Mouse (Mus musculus) B cell, adult 2 months (primary cell): Measurements from ENCODE around the gene Itgam.
"Not testable (repeated sequence)": the region's sequence is repeated elsewhere in the genome, so short reads cannot be mapped to it uniquely, and the experiment has no call there.

ENCODE experiments used
- DNase-seq, 2 experiments: peaks; one replicate each; pipeline ENCODE4 v3.0.0; 2022

The Itgam gene

DNA sequence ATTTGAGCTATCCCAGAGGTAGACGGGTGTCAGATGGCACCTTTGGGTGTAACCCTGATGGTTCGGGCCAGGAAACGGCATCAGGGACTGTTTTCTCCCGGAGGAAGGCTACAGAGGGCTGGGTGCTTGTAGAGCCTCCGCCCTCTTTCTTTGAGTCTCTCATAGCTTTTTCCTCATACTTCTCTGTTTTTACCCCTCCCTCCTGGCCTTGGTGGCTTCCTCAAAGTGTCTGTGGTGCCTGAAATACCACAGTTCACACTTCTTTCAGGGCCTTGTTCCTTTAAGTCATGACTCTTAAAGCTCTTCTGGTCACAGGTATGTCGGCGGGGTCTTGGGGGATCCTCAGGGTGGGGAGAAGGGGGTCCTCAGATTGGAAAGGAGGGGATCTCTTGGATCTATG lies at the start of gene Itgam, which contains the start of gene Gm49368:
TSS of gene Itgam (plus strand) at position 185 of the 400 bp plus-strand sequence.
TSS of gene Gm49368 (plus strand) at position 228 of the 400 bp plus-strand sequence.
- DNase-seq, result peak; percentile 34 to 45

DNA sequence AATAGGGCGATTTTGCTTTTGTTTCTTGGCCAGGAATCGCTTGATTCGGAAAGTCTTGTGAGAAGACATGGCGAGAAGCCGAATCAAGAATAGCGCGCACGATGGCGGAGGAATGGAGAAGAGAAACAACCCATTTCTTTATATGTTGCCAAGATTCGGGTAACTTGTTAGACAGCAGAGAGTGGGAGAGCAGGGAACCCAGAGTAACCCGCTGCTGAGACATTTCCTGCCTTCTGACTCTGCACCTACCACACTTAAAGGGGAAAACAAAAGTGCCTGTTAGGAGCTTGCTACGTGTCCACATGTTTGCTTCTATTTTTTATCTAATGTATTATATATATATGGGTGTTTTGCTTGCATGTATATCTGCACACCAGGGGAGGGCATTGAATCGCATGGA lies 49.3 kb upstream of the Itgam start:
- no peak for DNase-seq

DNA sequence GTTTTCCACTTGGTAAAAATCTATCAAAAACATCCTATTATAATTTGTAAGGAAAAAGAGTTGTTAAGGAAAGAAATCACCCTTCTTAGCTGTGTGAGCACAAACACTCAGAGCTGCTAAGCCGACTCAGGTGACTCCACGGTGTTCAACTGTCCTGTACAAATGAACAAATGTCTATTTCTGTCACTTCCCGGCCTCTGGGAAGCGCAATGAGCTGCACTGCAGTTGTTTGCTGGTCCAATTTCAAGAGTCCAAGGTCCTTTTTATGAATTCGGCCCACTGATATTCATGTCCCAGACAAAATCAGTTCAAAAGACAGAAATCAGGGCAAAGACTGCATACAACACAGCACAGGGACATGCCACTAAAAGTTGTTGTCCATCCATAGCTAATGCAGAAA lies 46.3 kb upstream of the Itgam start:
- DNase-seq, result not testable (repeated sequence)

DNA sequence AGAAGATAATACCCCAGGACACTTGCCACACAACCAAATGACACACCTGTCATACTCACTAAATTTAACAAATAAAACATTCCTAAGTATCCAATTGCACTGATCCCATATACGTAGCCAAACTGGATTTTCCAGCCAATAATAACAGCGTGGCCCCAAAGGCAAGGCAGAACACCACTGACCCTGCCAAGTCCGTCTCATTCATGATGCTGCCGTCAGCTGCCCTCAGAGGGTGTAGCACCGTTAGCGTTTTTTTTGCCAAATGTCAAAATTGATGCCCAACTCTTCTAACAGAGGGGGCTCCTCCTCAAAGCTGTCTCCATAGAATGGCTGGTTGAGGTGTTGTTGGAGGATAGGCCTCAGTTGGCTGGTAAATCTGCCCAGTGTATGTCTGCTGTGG lies 45.8 kb upstream of the Itgam start:
- DNase-seq, result no peak

DNA sequence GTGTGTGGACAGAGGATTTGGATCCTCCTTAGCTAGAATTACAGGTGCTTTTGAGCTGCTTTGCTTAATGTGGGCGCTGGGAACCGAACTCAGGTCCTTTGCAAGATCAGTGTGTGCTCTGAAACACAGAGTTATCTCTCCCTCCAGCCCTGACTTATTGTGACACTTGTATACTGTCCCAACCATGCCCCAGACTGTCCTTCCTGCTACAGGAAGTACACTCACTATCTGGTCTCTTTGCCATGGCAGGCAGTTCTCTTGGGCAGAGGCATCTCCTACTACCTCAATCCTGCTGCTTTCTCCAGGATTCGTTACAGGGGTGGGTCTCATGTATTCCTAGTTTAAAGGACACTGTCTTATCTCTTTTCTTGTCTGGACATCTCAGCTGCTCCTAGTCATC lies 44.2 kb upstream of the Itgam start:
- DNase-seq, result no peak

DNA sequence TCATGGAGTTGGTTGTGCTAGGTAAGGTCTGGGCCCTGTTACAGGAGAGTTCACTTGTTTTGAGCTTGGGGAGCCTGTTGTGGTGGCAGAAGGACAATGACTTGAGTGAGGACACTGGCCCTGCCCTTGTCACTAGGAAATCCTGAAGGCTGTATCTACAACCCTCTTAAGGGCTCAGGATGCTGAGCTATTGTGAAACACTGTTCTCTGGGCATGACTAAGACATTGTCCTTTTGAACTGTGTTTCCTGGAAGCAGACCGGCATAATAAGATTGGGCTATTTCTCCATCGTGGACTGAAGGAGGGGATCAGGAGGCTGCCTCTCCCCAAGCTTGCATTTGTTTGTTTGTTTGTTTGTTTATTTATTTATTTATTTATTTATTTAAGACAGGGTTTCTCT lies 43.3 kb upstream of the Itgam start:
- DNase-seq, result no peak

DNA sequence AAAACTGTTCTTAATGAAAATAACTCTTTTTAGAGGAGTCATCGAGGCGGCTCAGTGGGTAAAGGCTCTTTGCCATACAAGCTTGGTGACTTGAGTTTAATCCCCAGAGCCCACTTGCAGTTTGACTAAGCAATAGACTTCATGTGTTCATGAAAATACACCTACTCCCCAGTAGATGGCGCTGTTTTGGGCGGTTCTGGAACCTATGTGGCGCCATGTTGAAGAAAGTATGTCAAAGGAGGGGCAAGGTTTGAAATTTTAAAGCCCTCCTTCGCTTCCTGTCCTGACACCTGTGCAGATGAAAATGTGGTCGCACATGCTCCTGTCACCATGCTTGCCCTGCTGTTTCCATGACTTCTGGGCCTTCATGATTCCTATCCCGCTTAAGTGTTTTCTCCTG lies 39.5 kb upstream of the Itgam start:
- DNase-seq, result peak; percentile 53 to 59

DNA sequence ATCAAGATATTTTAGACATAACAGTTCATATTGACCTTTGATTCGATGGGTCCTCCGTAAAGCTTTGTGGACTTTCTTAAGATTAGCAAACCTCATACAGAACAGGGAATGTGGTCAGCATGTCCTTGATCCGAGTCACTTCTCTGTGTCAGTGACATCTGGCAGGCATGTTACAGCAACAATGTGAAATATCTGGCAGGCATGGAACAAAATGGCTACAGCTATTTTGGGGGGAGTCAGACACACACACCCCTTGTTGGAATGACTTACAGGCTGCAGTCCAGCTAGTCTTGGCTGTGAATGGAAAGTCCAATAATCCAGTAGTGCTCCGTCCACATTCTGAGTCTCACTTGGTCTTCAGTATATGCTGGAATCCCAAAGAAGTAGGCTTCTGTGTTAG lies 38.9 kb upstream of the Itgam start:
- no peak for DNase-seq

DNA sequence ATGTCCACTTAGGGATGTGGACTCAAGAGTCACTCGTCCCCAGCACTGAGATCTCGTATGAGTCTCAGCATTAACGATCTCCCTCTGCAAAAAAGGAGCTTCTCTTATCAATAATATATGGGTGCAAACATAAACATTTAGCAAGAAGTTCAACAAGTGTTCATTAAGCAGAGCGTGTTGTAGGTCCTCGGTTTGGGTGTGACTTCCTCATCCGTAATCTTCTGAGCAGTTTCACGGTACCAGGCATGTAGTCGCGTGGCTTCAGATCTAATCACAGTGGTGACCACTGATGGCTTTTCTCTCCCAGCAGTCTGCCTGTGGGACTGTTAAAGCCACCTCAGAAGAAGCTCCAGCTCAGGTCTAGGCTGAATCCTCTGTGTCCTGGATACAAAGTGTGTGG lies 38.1 kb upstream of the Itgam start:
- DNase-seq, result no peak

DNA sequence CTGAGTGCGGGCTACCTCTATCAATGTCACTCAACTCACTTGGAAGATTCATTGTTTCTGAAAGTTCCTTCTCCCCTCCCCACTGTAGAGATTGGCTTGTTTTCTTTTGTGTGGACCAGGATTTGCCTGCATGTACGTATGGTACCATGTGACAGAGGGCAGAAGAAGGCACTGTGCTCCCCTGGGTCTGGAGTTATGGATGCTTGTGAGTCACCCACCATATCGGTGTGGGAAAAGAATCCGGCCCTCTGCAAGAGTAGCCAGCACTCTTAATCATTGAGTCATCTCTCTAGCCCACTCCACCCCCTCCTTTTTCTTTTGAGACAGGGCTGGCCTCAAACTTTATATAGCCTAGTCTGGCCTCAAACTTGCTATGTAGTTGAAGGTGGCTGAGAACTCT lies 37.5 kb upstream of the Itgam start:
- DNase-seq, result no peak

DNA sequence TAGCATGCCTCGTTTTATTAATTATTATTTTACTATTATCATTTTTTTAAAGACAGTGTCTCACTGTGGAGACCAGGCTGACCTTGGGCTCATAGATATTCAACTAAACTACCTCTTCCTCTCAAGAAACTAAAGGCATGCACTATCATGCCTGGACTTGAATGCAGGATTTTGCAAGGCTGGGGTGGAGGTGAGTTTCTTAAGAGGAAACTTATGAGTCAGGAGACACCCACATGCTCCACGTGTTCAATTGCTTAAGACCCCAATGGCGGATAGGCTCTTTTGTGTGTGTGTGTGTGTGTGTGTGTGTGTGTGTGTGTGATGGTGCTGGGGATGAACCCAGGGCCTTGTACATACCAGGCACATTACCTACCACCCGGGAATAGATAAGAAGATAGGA lies 37.1 kb upstream of the Itgam start:
- DNase-seq, result no peak

DNA sequence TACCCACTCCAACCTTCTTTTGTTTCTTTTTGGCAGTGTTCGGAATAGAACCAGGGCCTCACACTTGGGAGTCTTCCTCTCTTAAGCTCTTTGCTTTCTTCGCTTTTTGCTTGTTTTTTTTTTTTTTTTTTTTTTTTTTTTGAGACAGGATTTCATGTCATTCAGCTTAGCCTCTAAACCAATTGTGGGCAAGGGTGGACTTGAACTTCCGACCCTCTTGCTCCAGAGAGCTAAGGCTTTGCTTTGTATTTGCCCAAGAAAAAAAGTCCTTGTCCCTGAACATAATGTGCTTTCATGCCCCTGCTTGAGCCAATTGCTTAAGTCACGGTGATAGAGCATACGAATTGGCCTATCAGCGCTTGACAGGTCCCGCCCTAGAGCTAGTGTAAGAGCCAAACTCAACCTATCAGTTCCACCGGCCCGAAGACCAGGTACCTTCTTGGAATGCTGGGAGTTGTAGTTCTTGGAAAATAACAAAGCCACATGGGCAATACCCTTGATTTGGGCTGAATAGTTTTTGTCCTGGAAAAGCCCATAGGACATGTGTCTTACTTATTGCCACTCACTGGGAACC lies 30.9 kb upstream of the Itgam start:
- no peak for DNase-seq

DNA sequence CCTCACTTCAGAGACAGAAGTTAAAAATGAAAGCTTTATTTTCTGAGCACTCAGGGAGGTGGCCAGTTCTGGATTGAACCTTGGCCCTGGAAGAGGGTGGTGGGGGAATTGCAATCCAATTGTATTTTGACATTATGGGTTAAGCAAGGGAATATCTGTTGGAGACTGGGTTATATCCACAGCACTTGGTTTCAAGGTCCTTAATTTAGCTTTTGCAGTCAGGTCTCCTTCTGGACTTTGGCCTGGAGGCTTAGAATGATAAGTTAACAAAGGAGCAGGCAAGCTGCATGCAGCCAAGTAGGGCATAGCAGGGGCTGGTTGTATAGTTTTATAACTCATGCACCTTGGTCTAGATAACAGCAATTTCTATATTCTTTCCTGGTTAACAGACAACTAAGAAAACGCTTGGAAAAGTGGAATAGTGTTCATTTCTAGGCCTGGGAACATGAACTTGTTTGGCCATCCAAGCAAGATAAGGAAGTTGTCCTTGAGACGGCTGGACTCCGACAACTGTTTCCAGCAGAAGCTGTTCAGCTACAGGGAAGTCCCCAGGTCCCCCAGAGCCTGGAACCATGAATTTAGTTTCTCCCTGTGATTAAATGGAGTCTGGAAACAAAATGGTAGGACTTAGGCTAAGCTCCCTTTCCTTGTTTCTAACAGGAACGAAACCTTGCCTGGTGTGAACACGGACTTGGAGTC lies 30.0 kb upstream of the Itgam start:
- DNase-seq, result no peak

DNA sequence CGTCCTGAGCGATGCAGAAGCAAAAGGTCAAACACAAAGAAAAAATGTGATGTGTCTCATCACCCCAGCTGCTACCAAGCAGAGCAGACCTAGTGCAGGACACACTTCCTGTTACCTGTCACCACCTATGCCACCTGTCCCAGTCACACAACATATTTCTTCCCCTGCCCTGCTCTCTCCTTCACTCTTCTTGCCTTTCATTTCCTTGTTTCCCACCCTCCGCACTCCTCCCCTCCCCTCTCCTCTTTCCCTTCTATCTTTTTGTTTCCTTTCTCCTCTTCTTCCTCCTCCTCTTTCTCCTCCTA lies 29.5 kb upstream of the Itgam start:
- DNase-seq, result no peak

DNA sequence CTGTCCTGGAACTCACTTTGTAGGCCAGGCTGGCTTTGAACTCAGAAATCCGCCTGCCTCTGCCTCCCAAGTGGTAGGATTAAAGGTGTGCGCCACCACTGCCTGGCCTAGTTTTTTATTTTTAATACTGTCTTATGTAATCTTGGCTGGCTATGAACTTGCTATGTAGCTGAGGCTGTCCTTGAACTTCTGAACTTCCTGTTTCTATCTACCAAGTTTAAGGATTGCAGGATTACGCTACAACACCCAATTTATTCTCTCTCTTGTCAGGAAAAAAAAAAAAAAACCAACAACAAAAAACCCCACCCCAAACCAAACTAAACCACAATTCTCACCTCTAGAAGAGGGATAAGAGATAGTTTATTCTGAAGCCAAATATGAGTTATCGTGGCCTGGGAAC lies 28.8 kb upstream of the Itgam start:
- no peak for DNase-seq

DNA sequence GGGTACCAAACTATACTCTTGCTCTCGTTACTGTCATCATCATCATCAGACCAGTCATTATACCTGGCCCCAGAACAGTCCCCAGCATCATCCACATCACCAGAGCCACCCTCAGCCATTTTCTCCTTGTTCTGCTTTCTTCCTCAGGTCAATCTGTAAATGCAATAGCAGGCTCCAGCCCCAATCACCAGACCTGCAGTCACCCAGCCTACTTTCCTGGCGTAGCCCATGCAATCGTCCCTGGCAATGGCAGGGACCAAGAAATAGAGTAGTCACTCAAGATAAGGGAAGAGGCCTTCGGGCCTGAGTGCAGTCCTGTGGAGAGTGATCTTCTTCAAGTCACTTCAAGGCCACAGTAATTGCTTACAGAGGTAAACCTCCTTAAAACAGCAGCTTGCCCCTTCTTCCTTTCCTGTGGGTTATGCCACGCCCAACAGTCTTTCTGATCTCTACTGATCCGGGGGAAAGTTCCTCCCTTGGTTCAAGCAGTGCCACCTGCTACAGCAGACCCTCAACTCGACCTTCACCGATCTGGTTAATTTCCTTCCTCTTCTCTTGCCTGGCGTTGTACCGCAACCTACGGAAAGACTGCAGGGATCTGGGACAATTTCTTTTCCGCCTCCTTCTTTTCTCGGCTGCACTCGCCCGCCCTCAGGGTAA lies 20.1 kb upstream of the Itgam start:
- not testable (repeated sequence) for DNase-seq

DNA sequence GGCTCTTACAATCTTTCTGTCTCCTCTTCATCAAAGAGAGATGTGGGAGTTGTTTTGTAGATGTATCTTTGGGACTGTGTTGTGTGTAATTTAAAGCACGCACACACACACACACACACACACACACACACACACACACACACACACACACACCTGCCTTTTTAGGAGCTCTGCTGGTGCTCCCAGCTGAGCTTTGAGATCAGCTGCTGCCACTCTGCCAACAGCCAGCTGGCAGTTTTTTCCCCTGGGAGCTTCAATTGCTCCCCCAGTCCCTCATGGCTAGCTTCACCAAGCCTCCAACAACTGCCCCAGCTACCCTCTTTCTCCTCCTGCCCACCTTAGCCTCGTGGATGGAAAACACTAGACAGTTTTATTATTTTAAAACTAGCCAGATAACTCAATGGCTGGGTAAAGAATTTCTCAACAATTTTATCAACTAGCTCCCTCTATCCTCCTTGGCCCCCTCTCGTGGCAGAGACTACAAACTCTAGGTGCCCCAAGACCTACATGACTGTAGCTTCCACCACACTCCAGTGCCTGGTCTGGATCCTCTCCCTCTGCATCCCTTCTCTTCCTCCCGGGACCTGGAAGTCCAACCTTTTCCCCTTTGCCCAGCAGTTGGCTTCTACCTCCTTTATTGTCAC lies 18.2 kb upstream of the Itgam start:
- peak in 1 of 2 experiments; percentile 24 for DNase-seq

DNA sequence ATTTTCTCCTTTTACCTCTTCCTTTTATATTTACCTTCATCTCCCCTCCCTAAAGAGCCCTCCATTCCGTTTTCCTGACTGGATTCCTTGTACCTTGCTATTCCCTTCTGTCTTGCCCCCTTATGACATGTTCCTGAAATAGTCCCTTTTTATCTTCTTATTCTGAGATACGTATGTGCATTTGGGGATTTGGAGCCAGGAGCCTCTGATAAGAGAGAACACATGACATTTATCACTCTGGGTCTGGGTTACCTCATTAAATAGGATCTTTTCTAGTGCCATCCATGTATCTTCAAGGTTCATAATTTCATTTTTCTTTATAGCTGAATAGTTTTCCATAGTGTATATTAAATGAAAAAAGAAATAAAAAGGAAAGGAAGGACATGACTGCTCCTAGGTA lies 16.8 kb upstream of the Itgam start:
- DNase-seq, result no peak

DNA sequence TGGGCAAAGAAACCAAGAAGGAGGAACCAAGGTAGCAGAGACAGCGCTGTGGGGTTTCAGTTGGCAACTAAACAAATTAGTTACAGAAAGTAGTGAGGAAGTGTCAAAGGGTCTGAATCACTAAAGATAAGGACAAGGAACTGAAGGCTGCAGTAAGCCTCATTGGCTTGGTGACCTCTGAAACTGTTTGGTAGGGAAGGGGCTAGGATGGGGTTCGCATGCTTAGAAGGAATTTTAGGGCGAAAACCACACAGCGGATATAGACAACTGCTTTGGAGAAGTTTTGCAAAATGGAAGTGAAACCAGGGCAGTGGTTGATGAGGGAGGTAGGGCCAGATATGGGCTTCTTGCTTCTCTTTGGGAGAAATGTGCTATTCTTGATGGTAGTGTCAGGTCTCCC lies 13.6 kb upstream of the Itgam start:
- DNase-seq, result peak; percentile 59 to 61

DNA sequence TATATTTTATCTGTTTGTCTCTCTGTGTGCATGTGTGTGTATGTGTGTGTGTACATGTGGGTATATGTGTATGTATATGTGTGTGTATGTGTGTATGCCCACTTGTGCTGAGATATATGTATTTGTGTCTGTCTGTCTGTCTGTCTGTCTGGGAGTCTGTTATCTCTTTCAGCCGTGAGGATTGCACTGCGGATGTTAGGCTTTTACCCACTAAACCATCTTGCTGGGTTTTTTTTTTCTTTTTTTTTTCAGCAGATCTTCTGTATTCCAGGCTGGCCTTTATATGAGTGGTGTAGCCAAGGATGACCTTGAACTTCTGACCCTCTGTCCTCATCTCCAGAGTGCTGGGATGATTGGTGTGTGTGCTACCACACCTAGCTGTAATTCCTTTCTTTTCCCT lies 13.2 kb upstream of the Itgam start:
- no peak for DNase-seq

DNA sequence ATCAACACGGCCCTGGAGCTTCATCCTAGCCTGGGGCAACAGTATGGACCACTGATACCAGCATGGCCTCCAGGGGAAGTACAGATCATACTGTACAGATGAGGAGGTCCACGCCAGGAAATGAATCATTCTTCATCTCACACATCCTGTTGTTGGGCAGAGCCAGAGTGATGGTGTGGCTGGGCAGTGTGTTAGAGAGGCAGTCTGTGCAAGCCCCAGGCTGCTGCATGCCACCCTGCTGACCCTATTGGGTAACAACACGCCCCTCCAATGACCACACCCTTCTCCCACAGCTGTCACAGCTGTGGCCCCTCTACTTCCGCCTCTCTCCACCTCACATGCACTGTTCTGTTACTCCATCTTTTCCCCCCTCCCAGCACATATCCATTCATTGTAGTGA lies 11.7 kb upstream of the Itgam start:
- DNase-seq, result peak; percentile 49 to 53

DNA sequence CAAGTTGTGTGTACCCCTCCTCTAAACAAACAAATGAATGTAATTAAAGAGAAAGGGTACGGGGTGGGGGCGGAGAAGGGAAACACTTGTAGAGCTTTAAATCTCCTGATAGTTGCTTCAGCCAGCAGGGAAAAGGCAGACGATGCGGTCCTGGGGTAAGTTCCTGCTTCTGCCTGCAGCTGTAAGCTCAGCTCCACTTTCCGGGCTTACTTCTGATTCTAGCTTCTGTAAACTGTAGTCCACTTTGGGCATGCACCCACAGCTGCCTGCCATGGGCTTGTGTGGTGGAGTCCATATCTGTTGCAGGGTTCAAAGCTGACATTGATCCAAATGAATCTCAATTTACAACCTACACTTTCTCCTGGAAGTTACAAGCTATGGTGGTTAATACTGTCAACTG lies 9.4 kb upstream of the Itgam start:
- DNase-seq, result no peak

DNA sequence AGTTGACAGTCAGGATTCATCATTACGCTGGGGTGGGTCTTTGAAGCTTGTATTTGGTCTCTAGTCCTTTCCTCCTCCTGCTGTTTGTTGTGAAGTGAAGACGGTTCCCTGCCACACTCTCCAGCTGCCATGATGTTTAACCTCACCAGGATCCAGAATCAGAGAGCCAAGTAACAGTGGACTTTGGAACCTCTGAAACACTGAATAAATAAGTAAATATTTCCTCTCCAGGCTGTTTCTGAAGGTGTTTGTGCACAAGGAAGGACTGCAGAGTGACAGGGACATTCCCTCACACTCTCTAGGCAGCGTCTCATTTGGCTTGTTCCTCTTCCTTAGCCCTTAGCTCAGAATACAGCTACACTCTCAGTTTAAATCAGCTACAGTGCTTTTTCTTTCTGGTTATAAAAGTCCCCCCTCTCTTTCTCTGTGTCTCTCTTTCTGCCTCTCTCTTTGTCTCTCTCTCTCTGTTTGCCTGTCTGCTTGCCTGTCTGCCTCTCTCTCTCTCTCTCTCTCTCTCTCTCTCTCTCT lies 5.5 kb upstream of the Itgam start:
- DNase-seq, result no peak

DNA sequence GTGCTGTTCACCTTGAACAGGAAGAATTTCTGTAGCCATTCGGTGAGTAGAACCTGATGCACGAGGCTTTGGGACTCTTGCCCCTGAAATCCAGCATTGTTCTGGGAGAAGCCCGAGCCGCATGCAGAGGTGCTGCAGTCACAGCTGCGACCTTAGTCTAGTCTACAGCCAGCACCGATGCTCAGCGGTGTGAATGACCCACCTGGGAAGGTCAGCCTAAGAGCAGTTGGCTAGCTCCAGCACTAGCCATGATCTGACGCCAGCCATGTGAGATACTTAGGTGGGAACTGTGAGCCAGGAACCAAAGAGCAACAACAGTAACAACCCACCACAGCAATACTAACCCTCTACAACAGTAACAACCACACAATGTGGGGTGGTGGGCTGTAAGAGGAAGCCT lies 4.6 kb upstream of the Itgam start:
- no peak for DNase-seq
